Mouse (Mus musculus) brain, embryonic 14.5 days (tissue): ENCODE measurements around the gene Mki67.

ENCODE experiments used
- CTCF ChIP-seq: fragments of 200-500 bp; IDR thresholded peaks from 2 replicates; pipeline ENCODE4 v1.5.1; 2012; ENCODE audit warnings: inconsistent platforms, mild to moderate bottlenecking, moderate library complexity, borderline replicate concordance; ENCODE audit not compliant: insufficient read depth, insufficient read length; ENCODE audit errors: extremely low read depth
- POLR2A ChIP-seq: fragments of 200-500 bp; IDR thresholded peaks from 2 replicates; pipeline ENCODE4 v1.6.1; 2012; ENCODE audit warnings: mild to moderate bottlenecking, inconsistent platforms, borderline replicate concordance; ENCODE audit not compliant: poor library complexity, insufficient read depth, insufficient read length, severe bottlenecking; ENCODE audit errors: extremely low read depth

DNA sequence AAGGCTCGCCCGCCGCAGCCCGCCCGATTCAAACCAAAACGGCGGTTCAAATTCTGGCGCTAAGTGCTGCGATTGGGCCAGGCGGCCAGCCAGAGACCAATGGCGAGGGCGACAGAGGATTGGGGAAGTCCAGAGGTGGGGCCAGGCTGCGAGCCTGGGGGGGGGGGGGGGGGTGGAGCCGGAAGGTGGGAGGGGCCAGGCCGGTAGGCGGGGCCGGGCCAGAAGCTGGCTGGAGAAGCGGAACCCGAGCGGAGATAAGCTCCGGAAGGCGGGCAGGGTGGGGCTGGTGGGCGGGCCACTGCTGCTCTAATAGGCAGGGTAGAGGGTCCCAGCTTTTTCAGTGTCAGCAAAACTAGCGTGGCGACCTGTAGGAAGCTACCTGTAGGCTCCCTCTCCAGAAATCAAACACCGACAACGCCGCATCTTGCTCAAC lies 300 bp upstream of the Mki67 start:
- no peak for TF ChIP-seq CTCF
- 0 out of 2 replicates have a peak, but pooled peaks have one; percentile 16 for TF ChIP-seq POLR2A
